Mouse (Mus musculus) frontal cortex, postnatal 14 days (tissue): ENCODE measurements around the gene Fggy.
A peak's percentile ranks its signal among the peaks of the same experiment; 100 is the strongest.

ENCODE experiments used
- DNase-seq, 2 experiments: peaks; one replicate each; pipeline ENCODE4 v3.0.0; 2022; ENCODE audit warnings: low spot score in 2 of 2

Fggy gene

GRCm38 (mm10) chr4:95900815-95901214 lies 343.5 kb downstream of the Fggy start:
- DNase-seq, result no peak

DNA sequence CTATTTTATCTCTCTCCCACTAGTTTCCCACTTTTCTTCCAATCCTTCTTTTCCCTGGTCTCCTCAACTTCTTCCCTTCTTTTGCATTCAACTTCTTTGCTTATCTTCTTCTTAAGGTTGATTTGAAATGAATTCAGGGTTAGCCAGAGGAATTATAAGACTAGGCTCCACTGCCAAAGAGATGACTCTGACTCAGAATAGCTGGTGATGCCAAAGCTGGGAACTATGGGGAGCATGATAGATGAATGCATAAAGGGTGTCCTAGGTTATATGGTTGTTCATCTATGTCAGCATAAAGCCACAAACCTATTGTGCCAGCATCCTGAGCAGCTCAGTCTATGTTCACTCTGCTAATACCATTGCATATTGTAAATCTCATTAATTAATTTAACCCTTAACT lies 348.8 kb downstream of the Fggy start:
- no peak for DNase-seq

DNA sequence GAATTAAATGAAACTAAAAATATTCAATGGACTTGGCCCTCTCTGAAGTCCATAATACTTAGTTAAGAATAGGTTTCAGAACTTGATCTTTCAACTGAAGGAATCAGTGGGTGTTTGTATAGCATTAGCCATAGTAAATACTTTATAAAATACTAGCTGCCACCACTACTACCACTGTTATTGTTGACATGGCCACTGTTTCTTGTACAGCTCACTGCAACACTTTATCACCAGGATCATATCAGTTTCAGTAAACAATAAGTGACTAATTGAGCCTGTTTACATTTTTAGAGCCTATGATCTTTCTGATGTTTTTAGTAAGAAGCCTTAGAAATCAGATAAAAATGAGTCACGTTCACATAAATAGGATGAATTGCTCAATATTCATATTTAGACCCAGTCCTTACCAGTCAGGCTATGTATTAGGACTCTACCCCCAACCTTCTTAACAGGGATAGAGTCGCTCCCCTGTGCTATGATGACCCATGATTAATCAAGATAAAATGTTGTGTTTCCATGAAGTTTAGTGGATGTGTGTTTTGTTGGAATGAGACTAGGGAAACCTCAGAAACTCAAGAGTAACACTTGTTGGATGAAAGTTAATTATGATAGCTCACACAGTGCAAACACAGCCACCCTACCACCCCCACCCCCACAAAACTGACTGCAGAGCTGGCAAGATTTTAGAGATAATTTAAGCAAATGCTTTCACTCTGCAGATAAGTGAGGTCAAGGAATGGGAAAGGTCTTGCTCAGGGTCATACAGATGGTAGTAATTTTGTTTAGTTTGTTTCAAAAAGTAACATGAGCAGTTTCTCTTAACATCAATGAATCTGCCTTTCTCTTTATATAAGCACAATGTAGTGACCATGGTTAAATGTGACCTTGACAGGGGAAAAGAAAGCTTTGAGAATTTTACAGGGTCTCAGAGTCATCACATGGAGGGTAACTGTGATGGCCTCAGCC lies 352.7 kb downstream of the Fggy start:
- DNase-seq, result no peak

DNA sequence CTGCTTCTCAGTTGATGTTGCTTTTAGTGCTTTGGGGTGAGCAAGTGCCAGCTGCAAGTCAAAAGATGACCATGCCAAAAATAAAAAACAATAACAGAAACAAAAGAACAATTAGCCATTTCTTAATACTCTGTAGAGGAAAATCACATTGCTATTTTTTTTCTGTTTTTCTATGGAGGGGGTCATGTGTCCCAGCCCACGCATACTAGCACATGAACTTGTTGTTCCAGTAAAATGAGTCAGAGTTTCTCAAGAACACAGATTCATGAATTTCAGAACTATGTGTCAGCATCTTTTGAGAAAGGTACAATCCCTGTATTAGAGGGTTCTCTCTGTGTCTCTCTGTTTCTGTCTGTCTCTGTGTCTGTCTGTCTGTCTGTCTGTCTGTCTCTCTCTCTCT lies 355.7 kb downstream of the Fggy start:
- no peak for DNase-seq

DNA sequence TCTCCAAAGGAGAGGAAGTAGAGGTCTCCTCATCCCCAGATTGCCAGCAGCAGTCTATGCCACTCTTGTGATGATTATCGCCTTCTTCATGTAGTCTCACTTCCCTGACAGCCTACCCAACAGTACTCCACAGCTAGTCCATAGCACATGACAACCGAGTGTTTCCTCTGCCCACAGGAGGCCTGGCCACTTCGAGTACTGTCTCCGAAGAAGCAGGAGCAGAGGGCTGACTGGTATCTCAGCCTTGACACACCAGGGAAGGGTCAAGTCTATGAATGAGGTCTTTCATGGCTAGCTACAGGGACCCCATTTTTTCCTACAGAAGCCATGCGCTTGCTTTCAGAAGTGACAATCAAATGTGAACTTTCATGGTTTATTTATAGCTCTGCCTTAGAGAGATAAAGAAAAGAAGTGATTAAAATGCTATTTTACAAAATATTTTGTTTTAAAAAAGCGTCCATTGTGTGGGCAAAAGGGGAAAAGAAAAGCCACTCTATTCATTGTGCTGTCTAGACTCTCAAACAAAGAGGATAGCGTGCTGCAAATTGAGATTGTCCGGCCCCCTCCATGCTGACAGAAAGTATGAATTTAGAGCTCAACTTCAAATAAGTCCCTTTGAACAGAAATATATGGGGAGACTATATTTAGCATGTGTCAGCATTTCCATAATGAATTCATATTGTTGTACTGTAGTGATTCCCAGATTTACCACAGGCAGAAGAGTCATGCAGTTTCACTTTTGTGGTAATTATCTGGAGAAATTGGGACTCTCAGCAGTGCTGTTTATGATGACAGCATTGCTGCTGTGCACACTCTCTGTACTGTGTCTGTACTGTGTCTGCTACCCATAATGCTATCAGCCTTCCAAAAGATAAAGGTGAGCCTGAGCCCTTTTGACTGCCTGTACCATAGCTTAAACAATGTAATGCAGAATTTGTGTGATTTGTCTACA lies 358.6 kb downstream of the Fggy start:
- no peak for DNase-seq

- DNase-seq, result no peak
Measured at GRCm38 (mm10) chr4:95917703-95918102, 360.4 kb downstream of the Fggy start.

GRCm38 (mm10) chr4:95920448-95920847 lies 363.1 kb downstream of the Fggy start:
- DNase-seq, result no peak

- peak; percentile 45 to 77 for DNase-seq
Measured at GRCm38 (mm10) chr4:95924210-95925184, 367.2 kb downstream of the Fggy start.

DNA sequence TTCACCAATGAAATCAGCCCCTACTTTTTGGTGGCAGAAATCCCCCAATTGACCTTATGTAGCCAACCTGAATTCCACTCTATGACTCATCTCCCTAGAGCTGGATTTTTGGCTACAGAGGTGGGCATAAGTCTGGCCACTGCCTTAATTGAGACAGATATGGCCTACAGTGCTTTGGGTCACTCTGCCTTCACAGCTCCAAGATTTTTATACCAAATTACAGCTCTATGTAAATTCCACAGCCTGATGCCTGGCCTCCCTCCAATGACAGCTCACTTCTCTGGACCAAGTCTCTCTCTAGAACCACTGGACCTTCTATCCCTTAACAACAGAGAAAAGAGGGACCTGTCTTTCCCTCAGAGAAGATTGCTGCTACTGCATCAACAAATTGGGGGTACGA lies 371.5 kb downstream of the Fggy start:
- no peak for DNase-seq

GRCm38 (mm10) chr4:95929936-95930335 lies 372.6 kb downstream of the Fggy start:
- DNase-seq, result no peak

DNA sequence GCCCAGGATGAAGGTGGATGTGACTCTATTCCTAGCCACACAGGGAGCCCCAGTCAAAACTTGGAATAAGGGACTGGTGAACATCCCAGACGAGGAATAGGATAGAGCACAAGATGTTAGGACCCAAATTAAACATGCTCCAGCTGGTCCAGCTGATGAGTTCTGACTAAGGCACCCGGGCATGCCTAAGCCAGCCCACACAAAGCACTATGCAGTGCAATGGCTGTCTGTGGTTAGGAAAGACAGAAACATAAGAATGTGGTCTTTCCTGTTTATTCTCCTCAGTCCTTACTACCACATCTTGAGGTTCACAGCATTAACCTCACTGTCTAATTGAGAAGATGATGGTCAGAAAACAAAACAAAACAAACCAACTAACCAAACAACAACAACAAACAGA lies 374.0 kb downstream of the Fggy start:
- DNase-seq, result no peak

DNA sequence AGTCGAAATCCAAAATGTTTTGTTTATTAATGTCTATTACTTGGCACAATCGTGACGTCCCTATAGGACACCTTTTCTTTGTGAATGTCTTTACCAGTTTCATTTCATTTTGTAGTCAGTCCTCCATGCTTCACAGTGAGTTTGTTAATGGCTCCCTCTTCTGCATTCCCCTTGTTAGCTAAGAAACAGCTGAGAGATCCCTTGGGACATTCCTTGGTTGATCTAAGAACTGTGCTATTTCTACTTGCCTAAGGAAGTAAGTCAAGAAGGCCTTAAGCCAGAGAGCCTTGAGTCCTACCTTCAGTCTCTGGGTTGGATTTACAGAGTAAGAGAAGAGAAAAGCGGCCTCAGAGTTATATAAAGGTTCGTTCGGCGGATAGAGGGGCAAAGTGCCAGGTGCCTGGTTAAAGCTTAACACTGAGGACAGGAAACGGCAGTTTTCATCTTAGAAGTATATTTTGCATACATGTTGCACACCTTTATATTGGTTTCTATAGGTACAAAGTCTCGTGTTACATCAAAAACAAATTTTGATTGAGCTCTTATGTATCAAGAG lies 376.6 kb downstream of the Fggy start:
- no peak for DNase-seq

DNA sequence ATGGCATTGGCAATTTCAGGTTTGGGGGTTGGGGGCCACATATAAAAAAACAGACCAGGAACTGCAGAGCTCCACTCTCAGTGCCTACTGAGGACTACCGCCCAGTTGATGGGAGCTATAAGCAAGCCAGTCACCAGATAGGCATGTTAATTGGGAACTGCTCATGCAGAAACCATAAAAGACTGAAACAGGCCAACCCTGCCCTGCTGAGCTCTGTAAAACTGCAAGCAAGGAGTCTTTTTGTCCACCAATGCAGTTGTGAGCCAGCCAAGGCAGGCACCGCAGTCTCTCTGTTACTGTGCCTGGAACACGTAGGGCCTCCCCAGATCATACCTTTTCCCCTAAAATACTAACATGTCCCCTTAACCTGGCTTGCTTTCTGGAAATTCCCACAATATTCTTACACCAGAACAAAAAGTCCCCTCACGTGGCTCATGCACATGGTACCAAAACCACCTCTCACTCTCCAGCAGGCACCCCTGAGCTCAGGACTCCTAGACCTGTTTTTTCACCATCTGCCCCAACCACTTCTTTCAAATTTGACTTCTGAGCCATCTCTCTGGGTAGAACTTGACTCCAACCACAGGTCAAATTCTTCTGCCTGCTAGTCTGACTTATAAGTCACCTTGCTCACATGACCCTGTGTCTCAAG lies 377.2 kb downstream of the Fggy start:
- DNase-seq, result no peak

DNA sequence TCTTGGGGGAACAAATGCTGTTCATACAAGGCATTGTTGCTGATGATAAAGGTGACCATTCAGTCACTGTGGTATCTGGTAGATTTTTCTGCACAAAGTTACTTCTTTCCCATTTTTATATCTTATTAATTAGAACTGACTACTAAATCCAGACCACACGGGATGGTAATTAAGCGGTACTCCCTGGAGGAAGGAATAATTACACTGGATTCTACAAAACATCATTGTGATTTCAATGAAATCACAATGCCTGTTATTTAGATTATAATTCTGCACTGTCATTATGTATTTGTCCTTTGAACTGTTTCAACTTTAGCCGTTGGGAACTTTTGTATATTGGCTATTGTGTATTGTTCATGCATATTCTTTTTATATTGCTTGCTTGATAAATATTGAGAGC lies 381.4 kb downstream of the Fggy start:
- no peak for DNase-seq

DNA sequence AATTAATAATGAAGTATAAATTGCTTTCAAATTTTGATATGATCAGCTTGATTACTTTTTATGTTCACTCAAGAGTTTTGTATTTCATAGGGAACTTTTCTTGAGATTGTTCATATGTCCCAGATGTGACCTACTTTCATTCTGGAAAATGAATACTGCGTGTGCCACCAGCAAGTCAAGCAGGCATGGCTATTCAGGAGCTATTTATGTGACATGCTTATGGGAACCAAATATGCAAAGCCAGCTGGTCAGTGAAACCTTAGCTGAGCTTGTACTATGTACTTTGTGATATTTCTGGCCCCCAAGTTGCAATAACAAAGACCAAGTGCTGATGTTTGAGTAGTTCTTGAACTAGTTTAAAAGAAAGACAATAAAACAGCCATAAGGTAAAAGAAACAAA lies 390.6 kb downstream of the Fggy start:
- DNase-seq, result no peak

- no peak for DNase-seq
Measured at GRCm38 (mm10) chr4:95953328-95953727, 396.0 kb downstream of the Fggy start.

- DNase-seq, result peak; percentile 91 to 94
Measured at GRCm38 (mm10) chr4:95966928-95967724, 409.8 kb downstream of the Fggy start, which contains the start of gene Hook1. TSS of gene Hook1 (plus strand) at chr4:95967240.
